Mouse (Mus musculus): ENCODE results near the gene Krtap4-2.

- TF ChIP-seq CTCF (IDR thresholded peaks at IDR 0.05; ENCODE audit: borderline replicate concordance, extremely low read depth, insufficient read depth, insufficient read length) = no peak
- TF ChIP-seq POLR2A (IDR thresholded peaks at IDR 0.05; ENCODE audit: borderline replicate concordance, extremely low read depth, insufficient read depth, insufficient read length, poor library complexity, severe bottlenecking) = no peak
Observed at GRCm38 (mm10) chr11:99614796-99615363, 20.0 kb downstream of the Krtap4-2 start, which contains the start of gene Krtap2-4.

Measured in brain, embryonic 14.5 days (tissue).